Mouse (Mus musculus) bone marrow, adult 2 months (tissue): Measurements from ENCODE around the gene Gzma. TPM values are rescaled to one million over a fixed set of nuclear protein-coding genes. Genes with fewer than 3 reads are reported as not detected.

ENCODE experiments used
- H3K27ac ChIP-seq: fragments of 200-500 bp; 2 replicates; pipeline ENCODE4 v1.5.1; 2012; ENCODE audit warnings: low read depth, mild to moderate bottlenecking, control low read depth, inconsistent platforms, low read length; ENCODE audit not compliant: control insufficient read depth, poor library complexity, insufficient read depth
- H3K4me1 ChIP-seq: fragments of 200-500 bp; 2 replicates; pipeline ENCODE4 v1.6.1; 2011; ENCODE audit warnings: low read length; ENCODE audit not compliant: control insufficient read depth, insufficient read depth
- H3K4me3 ChIP-seq: fragments of 200-500 bp; replicated peaks from 2 replicates; pipeline ENCODE3; 2011; ENCODE audit warnings: mild to moderate bottlenecking, low read depth, low read length, control low read depth; ENCODE audit not compliant: control insufficient read depth
- CTCF ChIP-seq: fragments of 200-500 bp; IDR thresholded peaks from 2 replicates; pipeline ENCODE4 v1.5.1; 2011; ENCODE audit warnings: low read length, control low read depth; ENCODE audit not compliant: control insufficient read depth, insufficient read depth
- POLR2A ChIP-seq: fragments of 200-500 bp; IDR thresholded peaks from 2 replicates; pipeline ENCODE4 v1.6.1; 2011; ENCODE audit warnings: low read depth, mild to moderate bottlenecking, control low read depth, low read length, borderline replicate concordance; ENCODE audit not compliant: control insufficient read depth
- WGBS: fragments of 180-500 bp; shearing (Covaris S2); methylation state at CpG from one replicate; pipeline ENCODE4 v1.1.7; 2018; 5-methylcytosine and 5-hydroxymethylcytosine counted together
- polyA plus RNA-seq: library from polyadenylated mRNA; stranded (reverse); fragments of >200 nt; gene quantifications from 2 replicates; pipeline ENCODE4 v1.2.4, GENCODE M21; 2011; ENCODE audit warnings: low replicate concordance; ENCODE audit not compliant: missing spikeins, insufficient read depth, insufficient read length

Gene Gzma
- polyA plus RNA-seq, 1 experiment, result 5.8 TPM

GRCm38 (mm10) chr13:113061746-113062145 lies 39.0 kb downstream of the Gzma start:
- Histone ChIP-seq H3K4me1 (no peaks in the 10 kb centered on the region), H3K4me3 (no peak overlapping the region), H3K27ac (no peak overlapping the region)
- WGBS, result 82% methylated on average over 6 of the region's 6 CpGs
- TF ChIP-seq POLR2A, result no peak

- no peak for TF ChIP-seq CTCF
- no peak for TF ChIP-seq POLR2A
- Histone ChIP-seq H3K27ac (no peak overlapping the region), H3K4me1 (no peaks in the 10 kb centered on the region), H3K4me3 (no peak overlapping the region)
- 61% methylated on average over 8 of the region's 8 CpGs for WGBS
Observed at GRCm38 (mm10) chr13:113055826-113056225, 45.0 kb downstream of the Gzma start.

- TF ChIP-seq POLR2A, result no peak
- no peak for TF ChIP-seq CTCF
- H3K4me1 ChIP-seq, result no peaks in the 10 kb centered on the region
- WGBS, result 44% methylated on average over 8 of the region's 8 CpGs
- no peak overlapping the region for H3K27ac ChIP-seq
- no peak overlapping the region for H3K4me3 ChIP-seq
Observed at GRCm38 (mm10) chr13:113054230-113054629, 46.6 kb downstream of the Gzma start.

- Histone ChIP-seq H3K4me1 (no peaks in the 10 kb centered on the region), H3K4me3 (no peak overlapping the region), H3K27ac (no peak overlapping the region)
- WGBS, result 77% methylated on average over 3 of the region's 3 CpGs
- TF ChIP-seq POLR2A (no peak), CTCF (no peak)
Observed at GRCm38 (mm10) chr13:113047647-113048046, 53.1 kb downstream of the Gzma start.

- Histone ChIP-seq H3K4me3 (no peak overlapping the region), H3K27ac (no peak overlapping the region)
- no peak for TF ChIP-seq POLR2A
- no peak for TF ChIP-seq CTCF
Observed at GRCm38 (mm10) chr13:113047018-113047417, 53.8 kb downstream of the Gzma start.

GRCm38 (mm10) chr13:113046211-113046883 lies 54.4 kb downstream of the Gzma start, which contains the start of gene Gpx8:
Gpx8 (minus strand) TSS chr13:113046410.
- H3K4me3 ChIP-seq, result no peak within 1 kb of the TSS
- WGBS, result 8% methylated on average over 21 of the region's 21 CpGs
- TF ChIP-seq CTCF (no peak), POLR2A (no peak)
- H3K27ac ChIP-seq, result no peak within 1 kb of the TSS
- no peaks in the 10 kb centered on the region for H3K4me1 ChIP-seq

More at GRCm38 (mm10) chr13:113047018-113047417, 53.8 kb downstream of the Gzma start:
- no peaks in the 10 kb centered on the region for H3K4me1 ChIP-seq

GRCm38 (mm10) chr13:113045458-113046110 lies 55.2 kb downstream of the Gzma start:
- no peaks in the 10 kb centered on the region for H3K4me1 ChIP-seq
- TF ChIP-seq POLR2A, result no peak
- 56% methylated on average over 18 of the region's 18 CpGs for whole genome bisulfite sequencing
- H3K27ac ChIP-seq, result no peak overlapping the region
- no peak overlapping the region for H3K4me3 ChIP-seq

GRCm38 (mm10) chr13:113044876-113045275 lies 55.9 kb downstream of the Gzma start:
- no peak for TF ChIP-seq POLR2A
- TF ChIP-seq CTCF, result no peak
- 77% methylated on average over 3 of the region's 3 CpGs for WGBS
- no peak overlapping the region for H3K27ac ChIP-seq
- no peaks in the 10 kb centered on the region for H3K4me1 ChIP-seq
- H3K4me3 ChIP-seq, result no peak overlapping the region

Other genes starting within 250 kb of the Gzma start
- gene Mtrex, start 173.6 kb downstream of the Gzma start, polyA plus RNA-seq, result 16.5 and 52.6 TPM in 2 replicates
- gene Dhx29, start 173.5 kb downstream of the Gzma start, polyA plus RNA-seq, result 8.9 and 11.0 TPM in 2 replicates
- 3.8 and 4.0 TPM in 2 replicates for gene Ccno, start 113.2 kb downstream of the Gzma start, polyA plus RNA-seq
- gene Mcidas, start 107.1 kb downstream of the Gzma start, polyA plus RNA-seq, result not detected in 2 replicates
- not detected in 2 replicates for gene Cdc20b, start 65.9 kb downstream of the Gzma start, polyA plus RNA-seq
- gene Gpx8, start 54.6 kb downstream of the Gzma start, polyA plus RNA-seq, result 4.6 and 23.8 TPM in 2 replicates
- gene Esm1, start 108.7 kb upstream of the Gzma start, polyA plus RNA-seq, result 8.8 and 17.3 TPM in 2 replicates
- not detected in 2 replicates for gene Gzmk, start 124.9 kb upstream of the Gzma start, polyA plus RNA-seq
- gene BC067074, start 192.2 kb upstream of the Gzma start, polyA plus RNA-seq, result 0.72 TPM in 1 of 2 replicates, not detected in the other